Mouse (Mus musculus) liver, postnatal 0 days (tissue): ENCODE data around the gene C2cd2.

ENCODE experiments used
- CTCF ChIP-seq: sonication (generic); IDR thresholded peaks from 2 replicates; pipeline ENCODE4 v1.5.1; 2016; ENCODE audit warnings: antibody characterized with exemption, low read depth
- EP300 ChIP-seq: IDR thresholded peaks from 2 replicates; pipeline ENCODE4 v1.6.1; 2016; ENCODE audit warnings: antibody characterized with exemption, low read depth, mild to moderate bottlenecking

DNA sequence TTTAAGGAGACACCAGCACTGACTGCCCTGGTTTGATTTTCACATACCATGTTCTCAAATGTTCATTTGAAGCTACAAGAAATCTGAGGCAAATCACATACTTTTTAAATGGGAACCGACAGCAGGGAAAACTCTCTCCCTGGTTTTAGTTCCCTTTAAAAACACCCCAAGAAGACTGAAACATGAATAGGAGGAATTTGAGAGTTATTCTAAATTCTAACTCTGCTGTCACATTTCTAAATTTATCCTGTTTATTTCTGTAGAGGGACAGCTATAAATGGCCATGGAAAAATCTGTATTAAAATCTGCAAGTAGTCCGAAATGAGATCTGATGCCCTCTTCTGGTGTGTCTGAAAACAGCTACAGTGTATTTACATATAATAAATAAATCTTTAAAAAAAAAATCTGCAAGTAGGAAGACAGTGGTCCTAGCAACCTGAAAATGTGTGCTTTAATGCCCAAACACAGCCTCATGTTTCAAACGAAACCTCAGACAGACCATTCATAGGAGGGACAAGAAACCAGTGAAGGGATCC, 98.4 kb downstream of the C2cd2 start:
- no peak for TF ChIP-seq CTCF
- no peak for TF ChIP-seq EP300
